Mouse (Mus musculus) stomach, embryonic 16.5 days (tissue): ENCODE results near the gene Crtam. TPM values are rescaled to one million over a fixed set of nuclear protein-coding genes. Genes with fewer than 3 reads are reported as not detected.

ENCODE experiments used
- ATAC-seq: fragments of 200-750 bp; cut with Nextera tagmentation; 2 replicates; pipeline ENCODE4 v1.8.0; 2017; ENCODE audit warnings: moderate number of reproducible peaks, moderate TSS enrichment; ENCODE audit not compliant: insufficient read depth, low FRiP score
- H3K27ac ChIP-seq: fragments of 300-500 bp; sonication (generic); 2 replicates; pipeline ENCODE4 v1.5.1; 2014; ENCODE audit warnings: low read length
- H3K27me3 ChIP-seq: fragments of 300-500 bp; sonication (generic); 2 replicates; pipeline ENCODE4 v1.6.1; 2014; ENCODE audit warnings: low read length, control low read depth, mixed read lengths; ENCODE audit not compliant: control insufficient read depth, insufficient read depth
- H3K36me3 ChIP-seq: fragments of 300-500 bp; sonication (generic); 2 replicates; pipeline ENCODE4 v1.6.1; 2014; ENCODE audit warnings: low read length; ENCODE audit not compliant: control insufficient read depth, insufficient read depth
- H3K4me1 ChIP-seq: fragments of 300-500 bp; sonication (generic); 2 replicates; pipeline ENCODE4 v1.6.1; 2014; ENCODE audit warnings: low read length, control low read depth, mixed read lengths; ENCODE audit not compliant: control insufficient read depth, insufficient read depth
- H3K4me2 ChIP-seq: fragments of 300-500 bp; sonication (generic); 2 replicates; pipeline ENCODE4 v1.6.1; 2014; ENCODE audit warnings: low read depth, low read length, mixed read lengths
- H3K4me3 ChIP-seq: fragments of 300-500 bp; sonication (generic); replicated peaks from 2 replicates; pipeline ENCODE4 v1.5.1; 2014; ENCODE audit warnings: mild to moderate bottlenecking, low read length
- H3K9ac ChIP-seq: fragments of 300-500 bp; sonication (generic); 2 replicates; pipeline ENCODE4 v1.6.1; 2014; ENCODE audit warnings: low read length
- H3K9me3 ChIP-seq: fragments of 300-500 bp; sonication (generic); replicated peaks from 2 replicates; pipeline ENCODE4 v1.6.1; 2016; ENCODE audit warnings: low read length, control low read depth; ENCODE audit not compliant: control insufficient read depth
- WGBS: fragments of 180-500 bp; shearing (Covaris S2); extraction: QIAGEN DNeasy Blood & Tissue Kit; methylation state at CpG from one replicate; pipeline ENCODE4 v1.1.7; 2014; 5-methylcytosine and 5-hydroxymethylcytosine counted together
- polyA plus RNA-seq: library from polyadenylated mRNA; unstranded; fragments of >200 nt; fragmentation: Nextera tagmentation; extraction: Ambion mirVana; gene quantifications from 2 replicates; pipeline ENCODE4 v1.2.1, GENCODE M21; 2015

Crtam gene
- polyA plus RNA-seq, 1 experiment from 2014 or later = 0.06 TPM

DNA sequence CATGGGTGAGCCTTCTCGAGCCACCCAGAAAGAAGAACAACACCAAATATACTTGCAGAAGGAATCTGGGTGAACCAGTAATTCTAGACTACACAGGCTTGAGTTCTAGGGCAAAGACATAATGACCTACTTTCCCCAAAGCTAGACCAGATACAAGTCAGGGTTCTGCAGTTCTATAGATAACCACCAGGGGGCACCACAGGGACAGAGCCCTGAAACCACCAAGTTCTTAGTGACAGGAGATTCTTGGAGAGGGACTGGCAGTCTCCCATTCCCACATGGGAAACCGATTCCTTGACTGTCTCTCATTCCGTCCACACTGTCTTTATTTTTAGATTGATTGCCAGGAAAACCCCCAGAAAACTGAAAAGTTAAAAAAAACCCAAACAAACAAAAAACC, 40.2 kb upstream of the Crtam start:
- Histone ChIP-seq H3K4me1 (no peaks in the 10 kb centered on the region), H3K27me3 (no peaks in the 10 kb centered on the region), H3K36me3 (no peaks in the 10 kb centered on the region), H3K9me3 (no peaks in the 10 kb centered on the region), H3K9ac (no peak overlapping the region), H3K4me3 (no peak overlapping the region), H3K4me2 (no peak overlapping the region), H3K27ac (no peak overlapping the region)
- no peak for ATAC-seq
- WGBS = 14% methylated on average over 3 of the region's 3 CpGs

DNA sequence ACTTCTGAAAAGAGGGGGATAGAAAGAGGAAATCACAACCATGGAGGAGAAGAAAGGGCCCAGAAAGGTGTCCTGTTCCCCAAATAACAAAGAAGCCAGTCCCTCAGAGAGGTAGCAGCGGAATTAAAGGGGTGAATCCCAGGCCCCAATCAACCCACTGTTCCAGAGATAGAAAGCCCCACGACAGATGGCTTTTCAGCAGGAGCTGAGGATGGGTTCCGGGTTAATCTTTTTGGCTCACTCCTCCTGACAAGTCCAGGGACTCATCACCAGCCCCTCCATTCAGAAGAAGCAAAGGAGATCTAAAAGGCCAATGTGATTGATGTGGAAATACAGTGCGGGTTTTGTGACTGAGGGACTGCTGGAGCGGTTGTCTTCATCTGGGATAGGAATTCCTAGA, 39.2 kb upstream of the Crtam start:
- H3K4me2 ChIP-seq = no peak overlapping the region
- no peak overlapping the region for H3K4me3 ChIP-seq
- no peak for ATAC-seq
- H3K27ac ChIP-seq = no peak overlapping the region
- no peaks in the 10 kb centered on the region for H3K9me3 ChIP-seq
- no peaks in the 10 kb centered on the region for H3K27me3 ChIP-seq
- no peaks in the 10 kb centered on the region for H3K4me1 ChIP-seq
- 86% methylated on average over 5 of the region's 5 CpGs for WGBS
- no peaks in the 10 kb centered on the region for H3K36me3 ChIP-seq
- no peak overlapping the region for H3K9ac ChIP-seq

DNA sequence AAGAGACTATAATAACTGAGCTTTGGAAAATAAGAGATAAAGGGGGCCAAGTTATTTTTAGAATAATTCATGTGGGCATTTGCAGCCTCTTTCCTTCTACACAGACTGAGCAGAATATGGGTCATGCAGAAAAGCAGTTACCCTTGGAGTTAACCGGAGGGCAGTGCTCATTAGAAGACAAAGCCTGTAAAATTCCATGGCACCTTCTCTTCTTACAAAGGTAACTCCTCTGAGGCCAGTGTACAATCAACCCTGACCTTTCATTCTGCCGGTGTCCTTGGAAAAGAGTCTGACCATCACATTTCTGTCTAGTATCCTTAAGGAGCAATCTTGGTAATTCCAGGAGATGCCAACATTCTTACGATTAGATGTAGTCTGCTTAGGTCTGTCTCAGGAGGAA, 37.0 kb upstream of the Crtam start:
- no peak for ATAC-seq
- Histone ChIP-seq H3K4me2 (no peak overlapping the region), H3K4me1 (no peaks in the 10 kb centered on the region), H3K4me3 (no peak overlapping the region), H3K36me3 (no peaks in the 10 kb centered on the region), H3K9me3 (no peaks in the 10 kb centered on the region), H3K27ac (no peak overlapping the region), H3K9ac (no peak overlapping the region), H3K27me3 (no peaks in the 10 kb centered on the region)
- WGBS = 78% methylated on average over 3 of the region's 3 CpGs

DNA sequence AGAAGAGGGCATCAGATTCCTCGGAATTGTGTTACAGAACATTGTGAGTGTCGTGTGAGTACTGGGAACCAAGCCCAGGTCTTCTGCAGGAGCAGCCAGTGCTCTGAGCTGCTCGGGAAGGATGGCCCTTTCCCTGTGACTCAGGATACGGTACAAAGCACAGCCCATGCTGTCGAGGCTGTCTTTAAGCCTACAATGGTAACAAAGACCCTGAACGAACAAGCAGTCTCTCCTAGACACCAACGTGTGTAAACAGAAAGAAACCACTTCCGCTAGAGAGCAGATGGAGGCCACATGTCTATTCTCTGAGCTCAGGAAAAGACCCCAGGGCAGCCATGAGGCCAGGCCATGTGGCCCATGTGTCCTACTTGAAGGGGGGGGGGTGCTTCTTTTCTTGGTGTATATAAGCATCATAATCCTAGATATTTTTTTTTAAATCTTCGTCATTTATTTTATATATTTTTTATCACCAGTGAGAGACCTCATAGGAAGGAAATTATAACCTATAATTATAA, 33.8 kb upstream of the Crtam start:
- 46% methylated on average over 9 of the region's 9 CpGs for WGBS
- Histone ChIP-seq H3K27ac (no peak overlapping the region), H3K4me1 (no peaks in the 10 kb centered on the region), H3K36me3 (no peaks in the 10 kb centered on the region), H3K9me3 (no peaks in the 10 kb centered on the region), H3K4me3 (no peak overlapping the region), H3K9ac (no peak overlapping the region), H3K27me3 (no peaks in the 10 kb centered on the region), H3K4me2 (no peak overlapping the region)
- ATAC-seq = no peak

DNA sequence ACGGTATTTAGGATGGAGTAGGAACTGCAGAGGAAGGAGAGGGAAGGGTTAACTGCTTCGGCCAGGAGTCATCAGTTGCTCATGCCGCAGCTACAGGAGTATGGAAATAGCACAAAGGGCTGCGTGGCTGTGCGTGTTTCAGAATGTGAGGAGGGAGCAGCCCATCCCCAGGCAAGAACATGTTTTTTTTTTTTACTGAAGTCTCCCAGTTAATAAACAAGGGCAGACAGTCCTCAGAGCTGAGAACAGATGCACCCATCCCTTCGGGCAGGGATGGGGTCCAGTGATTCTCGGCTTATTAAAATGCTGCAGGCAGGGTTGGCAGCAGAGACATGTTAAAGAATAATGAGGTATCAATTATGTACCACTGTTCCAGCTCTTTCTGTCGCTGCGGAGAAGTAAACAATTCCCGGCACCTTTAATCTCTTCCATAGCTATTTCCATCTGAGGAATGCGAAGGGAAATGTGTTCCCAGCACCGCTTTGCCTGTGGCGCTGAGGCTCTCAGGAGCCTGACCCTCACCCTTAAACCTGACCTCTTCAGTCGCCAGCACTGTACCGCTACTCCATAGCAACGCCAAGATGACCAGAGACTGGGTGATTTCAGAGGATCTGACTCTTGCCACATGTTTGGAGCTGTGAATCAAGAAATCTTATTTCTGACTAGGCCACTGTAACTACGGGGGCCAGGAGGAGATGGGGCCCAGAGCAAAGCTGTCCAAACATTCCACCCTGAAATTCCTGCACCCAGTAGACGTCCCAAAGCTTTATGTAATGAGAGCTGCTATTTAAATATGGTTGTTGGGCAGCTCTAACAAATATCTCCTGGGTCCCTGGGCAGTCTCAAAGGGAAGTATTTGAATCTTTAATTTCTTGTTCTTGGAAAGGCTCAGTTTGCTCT, 27.4 kb upstream of the Crtam start:
- Histone ChIP-seq H3K4me2 (0 out of 2 replicates have a peak overlapping the region, but pooled peaks have one; percentile 2), H3K9ac (no peak overlapping the region), H3K4me3 (no peak overlapping the region), H3K27me3 (no peaks in the 10 kb centered on the region), H3K4me1 (no peaks in the 10 kb centered on the region; the same call in 1 of the 2 replicates), H3K9me3 (no peaks in the 10 kb centered on the region), H3K36me3 (no peaks in the 10 kb centered on the region), H3K27ac (no peak overlapping the region)
- WGBS = 19% methylated on average over 18 of the region's 18 CpGs
- no peak for ATAC-seq

DNA sequence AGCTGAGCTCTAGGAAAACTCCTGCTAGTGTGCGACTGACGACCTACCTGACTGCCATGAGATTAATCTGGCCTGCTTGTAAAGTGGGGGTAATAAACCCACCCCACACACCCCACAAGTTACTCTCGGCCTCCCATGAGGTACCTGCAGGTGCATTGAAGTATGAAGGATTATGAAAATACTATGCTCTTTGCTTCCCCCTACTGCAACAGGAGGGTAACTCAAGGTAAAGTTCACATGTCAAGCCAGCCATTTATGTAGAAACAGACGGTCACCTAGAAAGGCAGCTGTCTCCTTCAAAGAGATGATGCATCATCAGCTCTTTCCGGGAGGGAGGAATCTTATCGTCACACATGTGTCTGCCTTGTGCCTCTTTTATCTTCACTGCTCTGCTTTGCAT, 25.4 kb upstream of the Crtam start:
- no peak overlapping the region for H3K4me3 ChIP-seq
- 74% methylated on average over 6 of the region's 6 CpGs for WGBS
- no peak overlapping the region for H3K27ac ChIP-seq
- H3K4me1 ChIP-seq = no peaks in the 10 kb centered on the region; the same call in 1 of the 2 replicates
- no peak for ATAC-seq
- no peaks in the 10 kb centered on the region for H3K9me3 ChIP-seq
- H3K4me2 ChIP-seq = no peak overlapping the region
- no peaks in the 10 kb centered on the region for H3K27me3 ChIP-seq
- H3K36me3 ChIP-seq = no peaks in the 10 kb centered on the region
- no peak overlapping the region for H3K9ac ChIP-seq

DNA sequence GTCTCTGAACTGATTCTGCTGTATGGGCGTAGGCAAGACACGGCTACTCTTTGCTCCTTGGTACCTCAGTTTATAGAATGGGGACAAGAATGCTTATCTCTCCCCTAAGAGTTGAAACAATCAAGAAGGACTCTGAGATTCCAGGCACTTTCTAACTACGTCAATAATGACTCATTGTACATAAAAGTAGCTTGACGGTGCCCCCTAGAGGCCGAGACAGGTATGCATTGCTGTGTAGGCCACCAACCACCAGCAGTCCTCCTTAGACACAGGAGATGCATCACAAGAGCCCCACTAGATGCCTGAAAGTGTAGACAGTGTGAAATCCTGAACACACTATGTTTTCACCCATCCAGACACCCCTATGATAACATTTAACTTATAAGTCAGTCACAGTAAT, 24.0 kb upstream of the Crtam start:
- Histone ChIP-seq H3K36me3 (no peaks in the 10 kb centered on the region), H3K4me2 (no peak overlapping the region), H3K27ac (no peak overlapping the region), H3K27me3 (no peaks in the 10 kb centered on the region), H3K4me1 (no peaks in the 10 kb centered on the region; the same call in 1 of the 2 replicates), H3K9me3 (no peaks in the 10 kb centered on the region), H3K4me3 (no peak overlapping the region), H3K9ac (no peak overlapping the region)
- WGBS = 44% methylated on average over 5 of the region's 5 CpGs
- no peak for ATAC-seq

DNA sequence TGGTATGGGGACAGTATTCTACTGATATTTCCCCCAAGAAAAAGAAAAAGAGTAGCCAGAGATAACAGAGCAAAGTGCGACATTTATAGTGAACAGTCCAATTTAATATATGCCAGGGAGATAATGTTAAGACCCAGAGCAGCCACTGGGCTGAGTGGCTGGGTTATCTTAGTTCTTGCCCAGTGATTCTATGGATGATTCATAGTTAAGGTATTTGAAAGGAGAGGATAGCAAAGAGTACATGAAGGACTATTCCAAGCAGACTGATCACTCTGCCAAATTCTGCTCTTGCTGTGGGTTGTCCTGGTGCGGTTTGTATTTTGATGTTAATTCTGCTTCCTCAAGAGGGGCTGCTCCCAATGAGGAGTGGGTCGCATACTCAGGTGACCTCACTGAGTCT, 17.3 kb upstream of the Crtam start:
- Histone ChIP-seq H3K27ac (no peak overlapping the region), H3K4me1 (no peaks in the 10 kb centered on the region), H3K4me3 (no peak overlapping the region), H3K4me2 (no peak overlapping the region), H3K9me3 (no peaks in the 10 kb centered on the region), H3K36me3 (no peaks in the 10 kb centered on the region), H3K27me3 (no peaks in the 10 kb centered on the region), H3K9ac (no peak overlapping the region)
- WGBS = 72% methylated on average over 3 of the region's 3 CpGs
- ATAC-seq = no peak

DNA sequence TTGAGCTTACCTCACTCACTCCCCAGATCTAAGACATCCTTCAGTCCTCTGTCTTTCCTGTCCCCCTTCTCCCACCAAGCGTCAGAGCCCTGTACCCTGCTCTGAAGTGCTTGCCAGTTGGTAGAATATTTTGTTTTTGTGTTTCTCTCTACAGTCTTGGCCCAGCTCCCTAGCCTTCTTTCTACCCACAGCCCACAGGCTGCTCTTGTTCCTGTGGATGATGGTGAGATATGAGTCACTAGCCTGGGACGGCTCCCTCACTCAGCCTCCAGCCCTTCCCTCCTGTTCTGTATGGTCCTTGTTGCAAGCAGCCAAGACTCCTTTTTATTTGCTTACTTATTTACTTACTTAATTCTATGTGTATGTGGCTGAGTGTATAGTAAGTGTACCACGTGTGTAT, 16.1 kb upstream of the Crtam start:
- no peaks in the 10 kb centered on the region for H3K9me3 ChIP-seq
- H3K36me3 ChIP-seq = no peaks in the 10 kb centered on the region
- ATAC-seq = no peak
- no peak overlapping the region for H3K27ac ChIP-seq
- H3K4me3 ChIP-seq = no peak overlapping the region
- H3K4me1 ChIP-seq = no peaks in the 10 kb centered on the region
- H3K27me3 ChIP-seq = no peaks in the 10 kb centered on the region
- no peak overlapping the region for H3K4me2 ChIP-seq
- 83% methylated on average over 3 of the region's 3 CpGs for WGBS
- no peak overlapping the region for H3K9ac ChIP-seq
